ENCODE assay signal across 9 mouse cellular contexts in genomic region chr10:26752064-26752928, GRCm38 (mm10). TPM values are rescaled to one million over a fixed set of nuclear protein-coding genes. Genes with fewer than 3 reads are reported as not detected.
DNase-seq lines count a peak whose midpoint lies in the region; ATAC-seq and TF ChIP-seq lines count a peak whose summit lies in the region.
"Had no signal": no experiment of that assay in that cellular context is flagged by ENCODE, and none has a peak within 500 bp of the region (broad histone marks: within the 10 kb centered on the region; RNA-seq: fewer than 3 reads in every experiment).

No protein-coding gene starts in this region.

- no peaks in the 10 kb centered on the region for H3K9me3 ChIP-seq in heart, embryonic 15.5 days (replicated peaks)
- H3K9me3 ChIP-seq in kidney, postnatal 0 days (replicated peaks; ENCODE audit: low read length), result no peaks in the 10 kb centered on the region
- H3K9me3 ChIP-seq in limb, embryonic 14.5 days (ENCODE audit: control insufficient read depth, low read length), result no peaks in the 10 kb centered on the region
- no peaks in the 10 kb centered on the region for H3K9me3 ChIP-seq in neural tube, embryonic 12.5 days
- H3K9me3 ChIP-seq: embryonic facial prominence, embryonic 12.5 days had no signal

- H3K4me3 ChIP-seq in heart, embryonic 15.5 days, result no peak overlapping the region
- no peak overlapping the region for H3K4me3 ChIP-seq in kidney, postnatal 0 days (replicated peaks; ENCODE audit: low read depth, low read length)
- H3K4me3 ChIP-seq in limb, embryonic 14.5 days (replicated peaks; ENCODE audit: low read length), result no peak overlapping the region
- no peak overlapping the region for H3K4me3 ChIP-seq in neural tube, embryonic 12.5 days
- H3K4me3 ChIP-seq: embryonic facial prominence, embryonic 12.5 days had no signal

- WGBS in heart, embryonic 15.5 days, result 67% methylated on average over 16 of the region's 16 CpGs
- 56% methylated on average over 16 of the region's 16 CpGs for WGBS in kidney, postnatal 0 days
- 59% methylated on average over 16 of the region's 16 CpGs for WGBS in limb, embryonic 14.5 days
- 55% methylated on average over 16 of the region's 16 CpGs for WGBS in neural tube, embryonic 12.5 days

- H3K4me1 ChIP-seq in heart, embryonic 15.5 days (replicated peaks), result peaks cover 4% of the 10 kb centered on the region; the same call in 1 of the 2 replicates
- H3K4me1 ChIP-seq in kidney, postnatal 0 days (replicated peaks; ENCODE audit: insufficient read depth, low read length), result 0 out of 2 replicates have a peak, but pooled peaks cover 3% of the 10 kb centered on the region
- no peaks in the 10 kb centered on the region for H3K4me1 ChIP-seq in limb, embryonic 14.5 days (ENCODE audit: control insufficient read depth, insufficient read depth, low read length)
- no peaks in the 10 kb centered on the region for H3K4me1 ChIP-seq in neural tube, embryonic 12.5 days
- H3K4me1 ChIP-seq: embryonic facial prominence, embryonic 12.5 days had no signal

- no peaks in the 10 kb centered on the region for H3K36me3 ChIP-seq in heart, embryonic 15.5 days
- H3K36me3 ChIP-seq in kidney, postnatal 0 days (ENCODE audit: insufficient read depth, low read length), result no peaks in the 10 kb centered on the region
- no peaks in the 10 kb centered on the region for H3K36me3 ChIP-seq in limb, embryonic 14.5 days (ENCODE audit: control insufficient read depth, insufficient read depth, low read length)
- H3K36me3 ChIP-seq in neural tube, embryonic 12.5 days, result no peaks in the 10 kb centered on the region
- H3K36me3 ChIP-seq: embryonic facial prominence, embryonic 12.5 days had no signal

- TF ChIP-seq CTCF in kidney, postnatal 0 days (IDR thresholded peaks at IDR 0.05; ENCODE audit: low read depth), result peak; percentile 74

- no peaks in the 10 kb centered on the region for H3K27me3 ChIP-seq in heart, embryonic 15.5 days
- no peaks in the 10 kb centered on the region for H3K27me3 ChIP-seq in kidney, postnatal 0 days (ENCODE audit: insufficient read depth, low read length)
- H3K27me3 ChIP-seq in limb, embryonic 14.5 days (ENCODE audit: control insufficient read depth, insufficient read depth, low read length), result no peaks in the 10 kb centered on the region
- no peaks in the 10 kb centered on the region for H3K27me3 ChIP-seq in neural tube, embryonic 12.5 days (replicated peaks)
- H3K27me3 ChIP-seq: embryonic facial prominence, embryonic 12.5 days had no signal

- H3K27ac ChIP-seq in heart, embryonic 15.5 days, result no peak overlapping the region
- 0 out of 2 replicates have a peak overlapping the region, but pooled peaks have one; percentile 31 for H3K27ac ChIP-seq in kidney, postnatal 0 days
- no peak overlapping the region for H3K27ac ChIP-seq in limb, embryonic 14.5 days (replicated peaks; ENCODE audit: low read depth, low read length)
- no peak overlapping the region for H3K27ac ChIP-seq in neural tube, embryonic 12.5 days
- H3K27ac ChIP-seq: embryonic facial prominence, embryonic 12.5 days had no signal

- ATAC-seq in heart, embryonic 15.5 days (replicated peaks; ENCODE audit: insufficient number of reproducible peaks, insufficient read depth, low FRiP score, low read depth), result no peak
- peak; percentile 64 for ATAC-seq in kidney, postnatal 0 days (replicated peaks; ENCODE audit: low FRiP score, low read depth)
- ATAC-seq in limb, embryonic 14.5 days (ENCODE audit: low FRiP score, low read depth), result peak; percentile 57; the same call in 1 of the 2 replicates
- peak; percentile 63 for ATAC-seq in neural tube, embryonic 12.5 days (ENCODE audit: low FRiP score, low read depth)

- H3K4me2 ChIP-seq in heart, embryonic 15.5 days, result peak overlapping the region; percentile 7; the same call in 1 of the 2 replicates
- no peak overlapping the region for H3K4me2 ChIP-seq in kidney, postnatal 0 days (ENCODE audit: low read length)
- H3K4me2 ChIP-seq in limb, embryonic 14.5 days (replicated peaks; ENCODE audit: low read depth, low read length, severe bottlenecking), result no peak overlapping the region
- H3K4me2 ChIP-seq in neural tube, embryonic 12.5 days (replicated peaks), result peak overlapping the region; percentile 19; the same call in 1 of the 2 replicates
- H3K4me2 ChIP-seq: embryonic facial prominence, embryonic 12.5 days had no signal

- TF ChIP-seq POLR2A in limb, embryonic 14.5 days (IDR thresholded peaks at IDR 0.05; ENCODE audit: borderline replicate concordance, extremely low read depth, insufficient read depth, insufficient read length), result no peak

- peak; percentile 93 for DNase-seq in 416B (ENCODE audit: low read depth)
- DNase-seq in R1 (ENCODE audit: low read depth, low spot score), result peak; percentile 71
- peak; percentile 62 for DNase-seq in embryo, embryonic 10.5 days (ENCODE audit: low spot score)
- peak; percentile 70 for DNase-seq in kidney, postnatal 0 days (ENCODE audit: low spot score)
- peak; percentile 33 for DNase-seq in limb, embryonic 14.5 days (ENCODE audit: low spot score)
- peak; percentile 56 for DNase-seq in thymus, postnatal 25 days

- H3K9ac ChIP-seq in heart, embryonic 15.5 days, result no peak overlapping the region
- H3K9ac ChIP-seq in kidney, postnatal 0 days (ENCODE audit: low read depth, low read length), result no peak overlapping the region
- no peak overlapping the region for H3K9ac ChIP-seq in limb, embryonic 14.5 days (ENCODE audit: low read depth, low read length, severe bottlenecking)
- H3K9ac ChIP-seq in neural tube, embryonic 12.5 days, result no peak overlapping the region
- H3K9ac ChIP-seq: embryonic facial prominence, embryonic 12.5 days had no signal

RNA-seq across cellular contexts. Expression of gene Arhgap18, which starts 0.9 kb away (rescaled TPM):
- 38.3 and 44.7 TPM in 2 replicates for polyA plus RNA-seq in heart, embryonic 15.5 days (2015; fragmentation: Nextera tagmentation; extraction: Ambion mirVana)
- polyA plus RNA-seq in kidney, postnatal 0 days (2015; fragmentation: Nextera tagmentation; extraction: Ambion mirVana), result 42.1 and 45.4 TPM in 2 replicates
- 10.2 and 14.2 TPM in 2 replicates for polyA plus RNA-seq in limb, embryonic 14.5 days (2012; rRNA removed)
- 23.3 and 24.3 TPM in 2 replicates for polyA plus RNA-seq in limb, embryonic 14.5 days (2014; fragmentation: Nextera tagmentation; extraction: Ambion mirVana)
- 11.9 and 15.4 TPM in 2 replicates for polyA plus RNA-seq in neural tube, embryonic 12.5 days (2016; fragmentation: Nextera tagmentation; extraction: Ambion mirVana)

Comparison
In these comparisons a context has a peak if more than half of its experiments do, and no peak if none do; other contexts are left out.
1. DNase-seq: peak in every context shown above with its lines; median percentile 93 in 416B; 71 in R1; 70 in kidney, postnatal 0 days; 62 in embryo, embryonic 10.5 days; 56 in thymus, postnatal 25 days; 33 in limb, embryonic 14.5 days.
2. H3K4me2 ChIP-seq: peak in heart, embryonic 15.5 days (single experiment) and neural tube, embryonic 12.5 days (single experiment); none in kidney, postnatal 0 days (single experiment) and limb, embryonic 14.5 days (single experiment).